Mouse (Mus musculus) frontal cortex, adult (tissue): ENCODE data around the gene Wnt1.

Experiments
- ATAC-seq: cut with Nextera tagmentation; 2 replicates; pipeline ENCODE4 v1.9.2; 2017; ENCODE audit warnings: mild to moderate bottlenecking, moderate library complexity, mixed read lengths; ENCODE audit not compliant: low TSS enrichment

The Wnt1 gene

GRCm38 (mm10) chr15:98778191-98778770, 11.4 kb upstream of the Wnt1 start:
- no peak for ATAC-seq

- no peak for ATAC-seq
Observed at GRCm38 (mm10) chr15:98778806-98779205, 10.9 kb upstream of the Wnt1 start.

DNA sequence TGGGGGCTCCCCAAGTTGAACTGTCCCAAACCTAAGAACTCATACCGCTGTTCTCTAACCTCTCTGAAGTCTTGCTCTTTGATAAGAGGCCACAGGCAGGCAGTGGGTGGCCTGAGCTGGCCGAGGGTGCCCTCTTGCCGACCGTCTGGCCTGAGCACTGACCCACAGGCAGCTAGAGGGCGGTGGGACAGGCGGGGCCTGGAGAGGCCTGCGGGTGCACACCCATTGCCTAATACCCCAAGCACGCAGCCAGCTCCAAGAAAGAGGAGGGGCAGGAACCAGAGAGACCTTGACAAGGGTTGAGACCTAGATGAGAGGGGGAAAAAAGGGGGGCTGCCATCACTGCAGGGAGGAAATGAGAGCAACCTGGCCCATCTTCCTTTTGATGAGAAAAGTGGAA, 9.6 kb upstream of the Wnt1 start:
- ATAC-seq, result no peak

GRCm38 (mm10) chr15:98780573-98780972, 9.1 kb upstream of the Wnt1 start:
- ATAC-seq, result no peak

- no peak for ATAC-seq
Observed at GRCm38 (mm10) chr15:98781166-98781565, 8.5 kb upstream of the Wnt1 start.

DNA sequence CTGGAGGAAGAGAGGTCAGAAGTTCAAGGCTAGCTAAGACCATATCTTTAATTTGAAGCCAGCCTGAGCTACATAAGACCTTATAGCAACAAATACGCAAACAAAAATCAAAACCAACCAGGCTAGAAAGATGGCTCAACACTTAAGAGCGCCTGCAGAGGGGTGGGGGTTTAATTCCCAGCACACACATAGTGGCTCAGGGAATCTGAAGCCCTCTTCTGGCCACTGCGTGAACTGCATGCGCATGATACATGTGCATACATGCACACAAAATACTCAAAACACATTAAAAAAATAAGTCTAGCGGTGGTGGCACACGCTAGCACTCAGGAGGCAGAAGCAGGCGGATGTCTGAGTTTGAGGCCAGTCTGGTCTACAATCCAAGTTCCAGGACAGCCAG, 3.9 kb upstream of the Wnt1 start:
- no peak for ATAC-seq

DNA sequence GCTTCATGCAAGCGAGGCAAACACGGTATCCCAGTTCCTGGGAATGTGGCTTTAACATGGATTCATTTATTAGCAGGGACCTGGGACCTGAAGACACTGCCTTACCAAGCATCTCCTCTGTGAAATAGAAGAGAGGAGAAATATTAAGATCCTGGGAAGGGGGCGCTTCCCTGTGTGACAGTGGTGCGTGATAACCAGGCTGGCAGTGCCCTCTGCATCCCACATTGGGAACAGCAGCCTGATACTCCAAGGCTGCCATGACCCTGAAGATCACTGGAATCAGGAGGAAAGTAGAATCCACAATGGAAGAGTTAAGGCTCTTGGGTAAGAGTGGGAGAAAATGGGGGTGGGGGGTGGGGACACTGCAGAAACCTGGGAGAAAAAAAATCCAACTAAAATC, 1.7 kb upstream of the Wnt1 start:
- ATAC-seq, result no peak

- no peak for ATAC-seq
Observed at GRCm38 (mm10) chr15:98788972-98789660, 541 bp upstream of the Wnt1 start.

DNA sequence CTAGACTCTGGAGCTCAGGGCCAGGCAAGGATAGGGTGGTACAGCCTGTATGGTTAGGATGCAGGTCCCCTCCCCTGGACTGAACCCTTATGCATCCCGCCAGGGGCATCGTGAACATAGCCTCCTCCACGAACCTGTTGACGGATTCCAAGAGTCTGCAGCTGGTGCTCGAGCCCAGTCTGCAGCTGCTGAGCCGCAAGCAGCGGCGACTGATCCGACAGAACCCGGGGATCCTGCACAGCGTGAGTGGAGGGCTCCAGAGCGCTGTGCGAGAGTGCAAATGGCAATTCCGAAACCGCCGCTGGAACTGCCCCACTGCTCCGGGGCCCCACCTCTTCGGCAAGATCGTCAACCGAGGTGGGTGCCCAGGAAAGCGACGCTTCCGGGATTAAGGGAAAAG, 1.1 kb downstream of the Wnt1 start:
- ATAC-seq, result no peak

- no peak for ATAC-seq
Observed at GRCm38 (mm10) chr15:98791221-98791620, 1.6 kb downstream of the Wnt1 start.

GRCm38 (mm10) chr15:98791771-98792170, 2.1 kb downstream of the Wnt1 start:
- ATAC-seq, result no peak

DNA sequence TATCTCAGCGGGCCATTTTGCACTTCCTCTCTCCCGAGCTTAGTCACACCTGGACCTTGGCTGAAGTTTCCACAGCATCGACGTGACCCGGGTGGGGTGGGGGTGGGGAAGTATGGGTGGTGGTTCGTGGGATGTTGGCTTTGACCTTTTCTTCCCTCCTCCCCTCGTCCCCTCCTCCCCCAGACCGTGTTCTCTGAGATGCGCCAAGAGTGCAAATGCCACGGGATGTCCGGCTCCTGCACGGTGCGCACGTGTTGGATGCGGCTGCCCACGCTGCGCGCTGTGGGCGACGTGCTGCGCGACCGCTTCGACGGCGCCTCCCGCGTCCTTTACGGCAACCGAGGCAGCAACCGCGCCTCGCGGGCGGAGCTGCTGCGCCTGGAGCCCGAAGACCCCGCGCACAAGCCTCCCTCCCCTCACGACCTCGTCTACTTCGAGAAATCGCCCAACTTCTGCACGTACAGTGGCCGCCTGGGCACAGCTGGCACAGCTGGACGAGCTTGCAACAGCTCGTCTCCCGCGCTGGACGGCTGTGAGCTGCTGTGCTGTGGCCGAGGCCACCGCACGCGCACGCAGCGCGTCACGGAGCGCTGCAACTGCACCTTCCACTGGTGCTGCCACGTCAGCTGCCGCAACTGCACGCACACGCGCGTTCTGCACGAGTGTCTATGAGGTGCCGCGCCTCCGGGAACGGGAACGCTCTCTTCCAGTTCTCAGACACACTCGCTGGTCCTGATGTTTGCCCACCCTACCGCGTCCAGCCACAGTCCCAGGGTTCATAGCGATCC, 2.8 kb downstream of the Wnt1 start:
- peak; percentile 64 for ATAC-seq

- no peak for ATAC-seq
Observed at GRCm38 (mm10) chr15:98793141-98793698, 3.6 kb downstream of the Wnt1 start.

GRCm38 (mm10) chr15:98796803-98797595, 7.3 kb downstream of the Wnt1 start:
- ATAC-seq, result peak; percentile 49

DNA sequence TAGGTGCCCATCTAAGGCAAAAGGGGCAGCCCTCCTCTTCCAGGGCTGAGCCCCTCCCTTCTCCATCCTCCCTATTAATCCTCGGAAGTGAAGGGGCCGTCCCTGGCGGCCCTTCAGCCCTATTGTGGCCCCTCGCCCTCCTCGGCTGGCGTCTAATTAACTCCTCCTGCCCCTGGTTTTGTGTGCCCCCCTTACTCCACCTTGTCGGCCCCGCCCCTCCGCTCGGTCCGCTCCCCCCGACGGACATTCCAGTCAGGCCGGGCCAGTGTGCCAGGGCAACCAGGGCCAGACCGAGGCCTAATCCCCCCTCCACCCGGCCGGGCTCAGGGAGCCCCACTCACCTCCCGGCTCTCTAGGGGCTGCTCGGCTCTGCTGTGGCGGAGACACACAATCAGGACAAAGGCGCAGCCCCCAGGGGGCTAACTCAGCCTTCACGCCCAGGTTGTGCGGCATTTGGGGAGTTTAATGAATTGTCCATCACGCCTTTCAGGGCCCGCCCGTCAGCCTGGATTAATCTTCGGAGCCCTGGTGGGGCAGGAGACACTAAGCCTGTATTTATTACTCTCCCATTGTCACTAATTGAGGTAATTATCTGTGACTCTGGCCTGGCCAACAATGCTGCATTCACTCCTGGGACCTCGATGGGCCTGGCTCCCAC, 8.3 kb downstream of the Wnt1 start:
- no peak for ATAC-seq

DNA sequence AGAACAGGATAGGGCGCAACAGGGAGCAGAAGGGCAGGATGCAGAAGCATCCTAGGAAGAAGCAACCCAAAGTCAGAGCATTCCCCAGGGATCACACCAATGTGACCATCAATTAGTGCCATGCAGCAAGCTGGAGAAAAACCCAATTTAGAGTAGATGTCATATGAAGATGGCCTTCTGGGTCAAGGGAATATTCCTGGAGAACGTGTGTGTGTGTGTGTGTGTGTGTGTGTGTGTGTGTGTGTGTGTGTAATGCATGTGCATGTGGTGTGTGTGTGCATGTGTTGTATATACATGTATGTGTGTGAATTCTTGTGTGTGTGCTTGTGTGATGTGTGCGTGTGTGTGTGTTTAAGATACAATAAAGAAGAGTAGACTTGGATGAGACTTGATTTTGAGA, 9.2 kb downstream of the Wnt1 start:
- ATAC-seq, result no peak

DNA sequence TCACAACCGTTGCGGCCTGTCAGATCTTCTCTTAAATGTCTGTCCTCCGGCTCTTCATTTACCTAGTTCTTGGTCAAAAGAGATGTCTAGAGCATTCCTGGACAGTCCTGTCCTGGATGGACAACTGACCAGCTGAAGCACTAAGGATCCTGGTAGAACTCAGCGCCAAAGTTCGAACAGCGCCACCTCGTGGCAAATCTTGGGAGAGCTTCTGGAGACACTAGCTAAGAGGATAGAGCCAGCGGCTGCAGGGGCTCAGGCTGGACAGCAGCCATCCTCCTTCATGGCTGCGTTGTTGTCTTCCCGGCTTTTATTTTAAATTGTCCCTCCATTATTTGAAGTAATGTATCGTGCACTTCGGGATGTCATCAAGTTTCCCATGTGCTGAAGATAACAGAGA, 9.7 kb downstream of the Wnt1 start:
- no peak for ATAC-seq

- ATAC-seq, result no peak
Observed at GRCm38 (mm10) chr15:98802926-98803325, 13.3 kb downstream of the Wnt1 start.

DNA sequence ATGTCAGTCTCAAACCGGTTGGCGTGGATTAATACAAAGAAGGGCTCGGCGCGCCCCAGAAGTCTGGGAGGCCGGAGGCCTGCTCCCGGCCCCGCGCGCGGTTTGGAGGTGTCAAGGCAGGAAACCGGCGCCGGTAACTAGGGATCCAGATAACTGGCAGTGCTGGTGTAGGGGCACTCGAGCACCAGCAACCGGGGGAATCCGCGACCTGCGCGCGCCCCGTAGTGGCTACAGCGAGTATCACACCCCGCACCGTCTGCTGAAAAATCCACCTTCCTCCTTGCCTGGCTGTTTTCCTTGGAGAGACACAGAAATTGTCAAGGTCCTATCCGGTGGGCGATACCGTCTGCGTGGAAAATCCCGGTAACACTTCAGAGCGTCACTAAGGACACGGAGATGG, 14.4 kb downstream of the Wnt1 start:
- no peak for ATAC-seq

DNA sequence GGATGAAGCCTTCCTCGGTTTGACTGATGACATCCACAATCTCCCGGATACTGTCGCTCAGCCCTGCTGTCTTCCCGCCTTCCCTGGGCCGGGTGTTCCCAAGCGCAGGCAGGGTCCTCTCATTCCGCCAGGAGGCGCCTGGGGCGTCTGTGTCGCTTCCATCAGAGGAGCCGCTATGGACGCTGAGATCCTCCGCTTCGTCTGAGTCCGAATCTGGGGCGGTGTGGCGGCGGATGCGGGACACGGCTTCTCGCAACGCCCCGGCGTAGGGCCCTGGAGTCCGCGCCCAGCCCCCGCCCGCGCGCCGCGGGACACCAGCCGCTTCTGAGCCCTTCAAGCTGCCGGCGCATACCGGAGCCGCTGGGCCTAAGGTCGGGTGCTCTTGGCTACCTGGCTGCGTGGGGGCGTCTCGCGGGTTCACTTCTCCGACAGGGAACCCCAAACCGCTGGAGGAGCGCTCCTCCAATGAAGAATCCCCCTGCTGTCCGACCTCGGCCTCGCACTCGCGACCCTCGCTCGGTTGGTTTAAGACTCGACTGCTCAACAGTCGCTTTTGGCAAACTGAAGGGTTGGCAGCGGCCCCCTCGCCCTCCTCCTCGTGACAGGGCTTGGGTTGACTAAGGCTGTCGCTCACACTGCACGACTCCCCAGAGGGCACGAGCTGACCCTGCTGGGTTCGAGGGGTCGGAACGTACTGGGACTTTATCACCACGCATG, 15.8 kb downstream of the Wnt1 start:
- peak; percentile 26; the same call in 1 of the 2 replicates for ATAC-seq
